Mouse (Mus musculus) lung, postnatal 0 days (tissue): Measurements from ENCODE around the gene Fbxo41. TPM values are rescaled to one million over a fixed set of nuclear protein-coding genes. Genes with fewer than 3 reads are reported as not detected.
"Not testable (repeated sequence)": the region's sequence is repeated elsewhere in the genome, so short reads cannot be mapped to it uniquely, and the experiment has no call there.

Source experiments
- ATAC-seq: fragments of 200-750 bp; cut with Nextera tagmentation; 2 replicates; pipeline ENCODE4 v1.8.0; 2017; ENCODE audit warnings: moderate library complexity
- DNase-seq: peaks from one replicate; pipeline ENCODE4 v3.0.0-alpha.2; 2016; ENCODE audit warnings: low spot score
- H3K27ac ChIP-seq: fragments of 300-500 bp; sonication (generic); 2 replicates; pipeline ENCODE4 v1.5.1; 2014; ENCODE audit warnings: antibody characterized with exemption, mild to moderate bottlenecking, low read length, mixed read lengths
- H3K27me3 ChIP-seq: fragments of 300-500 bp; sonication (generic); replicated peaks from 2 replicates; pipeline ENCODE4 v1.6.1; 2014; ENCODE audit warnings: low read length, mixed read lengths; ENCODE audit not compliant: insufficient read depth
- H3K36me3 ChIP-seq: fragments of 300-500 bp; sonication (generic); 2 replicates; pipeline ENCODE4 v1.6.1; 2014; ENCODE audit warnings: low read length, mixed read lengths; ENCODE audit not compliant: insufficient read depth
- H3K4me1 ChIP-seq: fragments of 300-500 bp; sonication (generic); 2 replicates; pipeline ENCODE4 v1.6.1; 2014; ENCODE audit warnings: antibody characterized with exemption, low read depth, low read length, mixed read lengths; ENCODE audit not compliant: insufficient read depth
- H3K4me2 ChIP-seq: fragments of 300-500 bp; sonication (generic); replicated peaks from 2 replicates; pipeline ENCODE4 v1.6.1; 2014; ENCODE audit warnings: low read depth, mild to moderate bottlenecking, low read length, moderate library complexity, mixed read lengths
- H3K4me3 ChIP-seq: fragments of 300-500 bp; sonication (generic); 2 replicates; pipeline ENCODE4 v1.5.1; 2014; ENCODE audit warnings: low read depth, low read length
- H3K9ac ChIP-seq: fragments of 300-500 bp; sonication (generic); replicated peaks from 2 replicates; pipeline ENCODE4 v1.6.1; 2014; ENCODE audit warnings: low read depth, mild to moderate bottlenecking
- H3K9me3 ChIP-seq: fragments of 300-500 bp; sonication (generic); 2 replicates; pipeline ENCODE4 v1.6.1; 2016; ENCODE audit warnings: low read length, mixed read lengths
- CTCF ChIP-seq: IDR thresholded peaks from 2 replicates; pipeline ENCODE4 v1.5.1; 2016; ENCODE audit warnings: antibody characterized with exemption, mild to moderate bottlenecking
- EP300 ChIP-seq: IDR thresholded peaks from 2 replicates; pipeline ENCODE4 v1.6.1; 2016; ENCODE audit warnings: antibody characterized with exemption, mild to moderate bottlenecking, control low read depth
- WGBS: fragments of 180-500 bp; shearing (Covaris S2); extraction: QIAGEN DNeasy Blood & Tissue Kit; methylation state at CpG from one replicate; pipeline ENCODE4 v1.1.7; 2014; 5-methylcytosine and 5-hydroxymethylcytosine counted together
- polyA plus RNA-seq: library from polyadenylated mRNA; unstranded; fragments of >200 nt; fragmentation: Nextera tagmentation; extraction: Ambion mirVana; gene quantifications from 2 replicates; pipeline ENCODE4 v1.2.1, GENCODE M21; 2015

Fbxo41 gene
- polyA plus RNA-seq, 1 experiment from 2014 or later: not detected

GRCm38 (mm10) chr6:85452411-85452665 is 50.5 kb downstream of the Fbxo41 start:
- peak overlapping the region; percentile 79 for H3K4me3 ChIP-seq
- no peaks in the 10 kb centered on the region for H3K27me3 ChIP-seq
- H3K4me1 ChIP-seq: peaks cover 16% of the 10 kb centered on the region; the same call in 1 of the 2 replicates
- ATAC-seq (no peak), DNase-seq (peak; percentile 34)
- under 1% methylated on average over 15 of the region's 15 CpGs for WGBS
- H3K36me3 ChIP-seq: no peaks in the 10 kb centered on the region
- H3K9ac ChIP-seq: peak overlapping the region; percentile 79
- no peaks in the 10 kb centered on the region for H3K9me3 ChIP-seq
- no peak for TF ChIP-seq CTCF
- no peak for TF ChIP-seq EP300
- peak overlapping the region; percentile 98 for H3K4me2 ChIP-seq
- peak overlapping the region; percentile 97 for H3K27ac ChIP-seq

- Histone ChIP-seq H3K27me3 (no peaks in the 10 kb centered on the region), H3K36me3 (no peaks in the 10 kb centered on the region), H3K9me3 (no peaks in the 10 kb centered on the region), H3K4me1 (peaks cover 16% of the 10 kb centered on the region; the same call in 1 of the 2 replicates), H3K4me2 (peak within 1 kb of the TSS; percentile 98), H3K27ac (peak within 1 kb of the TSS; percentile 97), H3K9ac (peak within 1 kb of the TSS; percentile 79), H3K4me3 (peak within 1 kb of the TSS; percentile 79)
- TF ChIP-seq EP300 (peak; percentile 63; the same call in 1 of the 2 replicates), CTCF (no peak)
- DNase-seq (peak; percentile 99), ATAC-seq (peak; percentile 86)
- WGBS: 1% methylated on average over 53 of the region's 54 CpGs
Observed at GRCm38 (mm10) chr6:85451664-85452410, 51.0 kb downstream of the Fbxo41 start, which contains the start of gene Pradc1. TSS of gene Pradc1 (minus strand) at chr6:85451970.

GRCm38 (mm10) chr6:85450697-85451663 is 51.8 kb downstream of the Fbxo41 start, which contains the start of gene Cct7:
TSS of gene Cct7 (plus strand) at chr6:85451514.
- Histone ChIP-seq H3K27ac (peak within 1 kb of the TSS; percentile 97), H3K9me3 (no peaks in the 10 kb centered on the region), H3K4me2 (peak within 1 kb of the TSS; percentile 98), H3K4me1 (peaks cover 16% of the 10 kb centered on the region; the same call in 1 of the 2 replicates), H3K36me3 (peaks cover 8% of the 10 kb centered on the region; the same call in 1 of the 2 replicates), H3K27me3 (no peaks in the 10 kb centered on the region), H3K4me3 (peak within 1 kb of the TSS; percentile 79), H3K9ac (peak within 1 kb of the TSS; percentile 79)
- DNase-seq (peak; percentile 100), ATAC-seq (peak; percentile 94)
- WGBS: 2% methylated on average over 86 of the region's 96 CpGs
- TF ChIP-seq EP300 (no peak), CTCF (peak; percentile 72)

GRCm38 (mm10) chr6:85450140-85450539 is 52.7 kb downstream of the Fbxo41 start:
- Histone ChIP-seq H3K4me2 (peak overlapping the region; percentile 98; the same call in 1 of the 2 replicates), H3K4me1 (peaks cover 16% of the 10 kb centered on the region; the same call in 1 of the 2 replicates)
- DNase-seq, H3K27ac ChIP-seq, H3K27me3 ChIP-seq, H3K9ac ChIP-seq, H3K4me3 ChIP-seq, H3K36me3 ChIP-seq, H3K9me3 ChIP-seq, ATAC-seq: not testable (repeated sequence)
- WGBS: 49% methylated on average over 1 of the region's 1 CpGs

GRCm38 (mm10) chr6:85447351-85447750 is 55.4 kb downstream of the Fbxo41 start:
- H3K4me3 ChIP-seq: no peak overlapping the region
- H3K9me3 ChIP-seq: no peaks in the 10 kb centered on the region
- H3K36me3 ChIP-seq: peaks cover 10% of the 10 kb centered on the region; the same call in 1 of the 2 replicates
- no peak overlapping the region for H3K9ac ChIP-seq
- no peak overlapping the region for H3K4me2 ChIP-seq
- no peaks in the 10 kb centered on the region for H3K27me3 ChIP-seq
- DNase-seq: no peak
- H3K4me1 ChIP-seq: peaks cover 6% of the 10 kb centered on the region; the same call in 1 of the 2 replicates
- TF ChIP-seq EP300 (no peak), CTCF (no peak)
- 77% methylated on average over 6 of the region's 6 CpGs for WGBS
- H3K27ac ChIP-seq: no peak overlapping the region
- ATAC-seq: no peak

GRCm38 (mm10) chr6:85445286-85445685 is 57.5 kb downstream of the Fbxo41 start:
- peaks cover 2% of the 10 kb centered on the region; the same call in 1 of the 2 replicates for H3K4me1 ChIP-seq
- H3K4me3 ChIP-seq: no peak overlapping the region
- no peak overlapping the region for H3K4me2 ChIP-seq
- no peaks in the 10 kb centered on the region for H3K9me3 ChIP-seq
- DNase-seq (no peak), ATAC-seq (no peak)
- no peak overlapping the region for H3K9ac ChIP-seq
- H3K27me3 ChIP-seq: no peaks in the 10 kb centered on the region
- no peak for TF ChIP-seq CTCF
- no peak for TF ChIP-seq EP300
- 79% methylated on average over 5 of the region's 5 CpGs for WGBS
- H3K27ac ChIP-seq: no peak overlapping the region
- peaks cover 10% of the 10 kb centered on the region; the same call in 1 of the 2 replicates for H3K36me3 ChIP-seq
